Comparison of ENCODE assay signal across 7 mouse cellular contexts in genomic region chr17:21733529-21734031, GRCm38 (mm10). TPM values are rescaled to one million over a fixed set of nuclear protein-coding genes. Genes with fewer than 3 reads are reported as not detected.
DNase-seq lines count a peak whose midpoint lies in the region; ATAC-seq lines count a peak whose summit lies in the region.

No protein-coding gene starts in this region.

- H3K4me2 ChIP-seq in intestine, embryonic 16.5 days (ENCODE audit: low read depth, low read length), result peak overlapping the region; percentile 66
- peak overlapping the region; percentile 45 for H3K4me2 ChIP-seq in midbrain, embryonic 11.5 days

- peak; percentile 83 for DNase-seq in adrenal gland, postnatal 10 days
- DNase-seq in embryo, embryonic 9.5 days (ENCODE audit: extremely low spot score), result peak; percentile 85
- DNase-seq in gastrocnemius, postnatal 4 days (ENCODE audit: low spot score in 2 of 2), result peak; percentile 27 to 72
- peak; percentile 46 to 69 for DNase-seq in left cerebral cortex, postnatal 36 days (ENCODE audit: low spot score in 2 of 2)
- DNase-seq in midbrain, embryonic 11.5 days (ENCODE audit: low spot score, missing footprints), result peak; percentile 98
- peak; percentile 59 for DNase-seq in skeletal muscle tissue, adult 2 months (ENCODE audit: low read depth, low spot score)

- 1% methylated on average over 27 of the region's 27 CpGs for WGBS in intestine, embryonic 16.5 days
- under 1% methylated on average over 27 of the region's 27 CpGs for WGBS in midbrain, embryonic 11.5 days

- H3K9me3 ChIP-seq in intestine, embryonic 16.5 days (ENCODE audit: control insufficient read depth, low read length), result no peaks in the 10 kb centered on the region
- H3K9me3 ChIP-seq in midbrain, embryonic 11.5 days (ENCODE audit: control insufficient read depth, low read length), result no peaks in the 10 kb centered on the region

- intact Hi-C loops in left cerebral cortex, postnatal 36 days (cut with DNase I), result no loop called here

- peaks cover 4% of the 10 kb centered on the region; the same call in 1 of the 2 replicates for H3K4me1 ChIP-seq in intestine, embryonic 16.5 days (ENCODE audit: control insufficient read depth, insufficient read depth, low read length)
- no peaks in the 10 kb centered on the region; the same call in 1 of the 2 replicates for H3K4me1 ChIP-seq in midbrain, embryonic 11.5 days (ENCODE audit: control insufficient read depth, insufficient read depth, low read length)

- H3K4me3 ChIP-seq in intestine, embryonic 16.5 days (ENCODE audit: low read length), result peak overlapping the region; percentile 78
- H3K4me3 ChIP-seq in midbrain, embryonic 11.5 days (ENCODE audit: low read depth, low read length), result peak overlapping the region; percentile 66

- ATAC-seq in intestine, embryonic 16.5 days, result peak; percentile 99
- peak; percentile 98 for ATAC-seq in midbrain, embryonic 11.5 days (ENCODE audit: low FRiP score)

- no peaks in the 10 kb centered on the region for H3K27me3 ChIP-seq in intestine, embryonic 16.5 days (replicated peaks; ENCODE audit: control insufficient read depth, insufficient read depth, low read length)
- H3K27me3 ChIP-seq in midbrain, embryonic 11.5 days (ENCODE audit: control insufficient read depth, insufficient read depth, low read length), result no peaks in the 10 kb centered on the region

- peak overlapping the region; percentile 77 for H3K27ac ChIP-seq in intestine, embryonic 16.5 days (ENCODE audit: low read length)
- H3K27ac ChIP-seq in midbrain, embryonic 11.5 days (ENCODE audit: low read depth, low read length), result peak overlapping the region; percentile 54; the same call in 1 of the 2 replicates

- H3K9ac ChIP-seq in intestine, embryonic 16.5 days (ENCODE audit: low read depth, low read length), result peak overlapping the region; percentile 86
- peak overlapping the region; percentile 86 for H3K9ac ChIP-seq in midbrain, embryonic 11.5 days (ENCODE audit: low read length)

- peaks cover 3% of the 10 kb centered on the region; the same call in 1 of the 2 replicates for H3K36me3 ChIP-seq in intestine, embryonic 16.5 days (ENCODE audit: control insufficient read depth, insufficient read depth, low read length)
- H3K36me3 ChIP-seq in midbrain, embryonic 11.5 days (ENCODE audit: control insufficient read depth, insufficient read depth, low read length), result no peaks in the 10 kb centered on the region

RNA-seq across cellular contexts. Expression of gene Zfp229, which starts 3.0 kb away (rescaled TPM):
- total RNA-seq in adrenal gland, postnatal 10 days (2021), result 10 to 100 TPM in 1 of 2 experiments, 1 to 10 TPM in 1; 9.7 to 12.6 TPM
- 10 to 100 TPM in 1 of 2 experiments, 1 to 10 TPM in 1; 6.7 to 11.1 TPM for total RNA-seq in gastrocnemius, postnatal 4 days (2021)
- polyA plus RNA-seq in intestine, embryonic 16.5 days (2015; fragmentation: Nextera tagmentation; extraction: Ambion mirVana), result 3.4 and 4.0 TPM in 2 replicates
- total RNA-seq in left cerebral cortex, postnatal 36 days (2021), result 1 to 10 TPM; 3.4 to 3.5 TPM
- 8.7 and 10.9 TPM in 2 replicates for polyA plus RNA-seq in midbrain, embryonic 11.5 days (2014; fragmentation: Nextera tagmentation; extraction: Ambion mirVana)

RNA-seq across cellular contexts. Expression of gene Zfp760, which starts 26.0 kb away (rescaled TPM):
- total RNA-seq in adrenal gland, postnatal 10 days (2021), result 1 to 10 TPM; 4.7 to 8.3 TPM
- total RNA-seq in gastrocnemius, postnatal 4 days (2021), result 1 to 10 TPM; 4.7 to 5.2 TPM
- polyA plus RNA-seq in intestine, embryonic 16.5 days (2015; fragmentation: Nextera tagmentation; extraction: Ambion mirVana), result 5.9 TPM in 2 replicates
- total RNA-seq in left cerebral cortex, postnatal 36 days (2021), result 1 to 10 TPM; 6.8 to 9.5 TPM
- polyA plus RNA-seq in midbrain, embryonic 11.5 days (2014; fragmentation: Nextera tagmentation; extraction: Ambion mirVana), result 25.5 and 27.2 TPM in 2 replicates

RNA-seq across cellular contexts. Expression of gene Gm10226, which starts 41.9 kb away (rescaled TPM):
- 1 to 10 TPM; 3.9 to 4.9 TPM for total RNA-seq in adrenal gland, postnatal 10 days (2021)
- 1 to 10 TPM; 4.3 to 5.2 TPM for total RNA-seq in gastrocnemius, postnatal 4 days (2021)
- 4.8 and 6.0 TPM in 2 replicates for polyA plus RNA-seq in intestine, embryonic 16.5 days (2015; fragmentation: Nextera tagmentation; extraction: Ambion mirVana)
- 1 to 10 TPM; 6.5 to 9.0 TPM for total RNA-seq in left cerebral cortex, postnatal 36 days (2021)
- polyA plus RNA-seq in midbrain, embryonic 11.5 days (2014; fragmentation: Nextera tagmentation; extraction: Ambion mirVana), result 18.2 and 19.4 TPM in 2 replicates

Comparison
In these comparisons a context has a peak if more than half of its experiments do, and no peak if none do; other contexts are left out.
1. Peak in every context shown above with its lines: DNase-seq, ATAC-seq, H3K4me3 ChIP-seq and H3K27ac ChIP-seq.